Mouse (Mus musculus) lung, adult 10 weeks (tissue): ENCODE data around the gene Tmed2. TPM values are rescaled to one million over a fixed set of nuclear protein-coding genes. Genes with fewer than 3 reads are reported as not detected.

Experiments
- polyA plus RNA-seq: library from polyadenylated mRNA; stranded (reverse); fragments of 350-450 nt; fragmentation: Illumina TruSeq; extraction: RNeasy Lipid Tissue Mini Kit (QIAGEN cat#74804); gene quantifications from one replicate; pipeline ENCODE4 v1.2.3, GENCODE M21; 2014; ENCODE audit warnings: low read depth, low replicate concordance; ENCODE audit not compliant: insufficient read depth

The Tmed2 gene
- 274 TPM for polyA plus RNA-seq

DNA sequence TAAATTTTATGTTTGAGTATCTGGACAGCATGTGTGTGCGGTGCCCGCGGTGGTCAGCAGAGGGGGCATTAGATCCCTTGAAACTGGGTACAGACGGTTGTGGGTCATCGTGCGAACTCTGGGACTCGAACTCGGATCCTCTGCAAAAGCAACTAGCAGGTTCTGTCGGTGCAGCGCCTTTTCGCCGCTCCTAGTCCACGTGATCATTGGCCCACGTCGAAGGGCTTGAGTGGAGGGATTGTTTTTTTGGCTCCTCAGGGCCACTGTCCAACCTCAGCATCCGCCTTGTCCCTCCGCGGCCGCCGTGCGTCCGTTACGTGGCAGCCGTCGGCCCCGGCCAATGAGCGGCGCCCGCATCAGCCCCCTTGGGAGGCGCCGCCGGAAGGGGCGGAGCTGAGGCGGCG, at the start of gene Tmed2:
Gene Tmed2 (plus strand): TSS at position 313 of the 404 bp plus-strand sequence.

DNA sequence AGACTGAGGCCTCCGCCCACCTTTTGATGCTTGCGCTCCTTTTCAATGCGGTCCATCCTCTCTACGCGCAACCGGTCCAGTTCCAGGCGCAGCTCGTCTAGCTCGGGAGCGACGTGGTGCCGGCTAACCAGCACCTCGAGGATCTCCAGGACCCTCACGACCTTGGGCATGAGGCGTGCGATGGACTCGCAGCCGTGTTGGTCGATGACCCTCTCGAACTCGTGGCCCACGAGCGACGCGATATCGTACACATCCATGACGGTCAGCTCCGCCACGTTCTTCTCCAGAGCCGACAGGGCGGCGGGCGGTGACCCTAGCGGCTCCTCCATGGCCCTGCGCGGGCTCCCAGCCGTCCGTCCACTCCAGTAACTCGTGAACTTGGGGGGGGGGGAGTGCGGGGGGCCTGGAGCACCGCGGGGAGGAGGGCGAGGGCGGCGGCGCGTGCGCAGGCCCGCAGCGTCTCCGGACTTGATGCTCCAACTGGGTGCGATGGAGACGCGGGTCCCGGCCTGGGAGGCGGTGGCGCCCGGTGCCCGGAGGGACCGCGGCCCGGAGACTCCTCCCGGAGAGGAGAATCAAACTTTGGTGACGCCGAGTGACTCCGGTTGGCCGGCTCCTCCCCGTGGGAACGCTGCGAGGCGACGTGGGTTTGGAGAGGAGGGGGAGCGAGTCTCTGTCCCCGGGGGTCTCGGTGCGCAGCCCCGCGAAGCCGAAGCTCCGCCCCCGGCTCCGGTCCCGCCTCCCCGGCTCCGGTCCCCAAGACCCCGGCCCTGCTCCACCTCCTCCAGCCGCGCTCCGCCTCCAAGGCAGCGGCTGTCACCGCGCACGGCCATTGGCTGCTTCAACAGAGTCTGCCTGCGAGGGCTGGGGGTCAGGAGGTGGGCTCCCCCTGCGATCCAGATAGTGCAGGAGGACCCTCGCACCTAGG, 9.6 kb upstream of the Tmed2 start, which contains the start of gene Rilpl1:
Gene Rilpl1 (minus strand): TSS at position 737 of the 928 bp plus-strand sequence.

DNA sequence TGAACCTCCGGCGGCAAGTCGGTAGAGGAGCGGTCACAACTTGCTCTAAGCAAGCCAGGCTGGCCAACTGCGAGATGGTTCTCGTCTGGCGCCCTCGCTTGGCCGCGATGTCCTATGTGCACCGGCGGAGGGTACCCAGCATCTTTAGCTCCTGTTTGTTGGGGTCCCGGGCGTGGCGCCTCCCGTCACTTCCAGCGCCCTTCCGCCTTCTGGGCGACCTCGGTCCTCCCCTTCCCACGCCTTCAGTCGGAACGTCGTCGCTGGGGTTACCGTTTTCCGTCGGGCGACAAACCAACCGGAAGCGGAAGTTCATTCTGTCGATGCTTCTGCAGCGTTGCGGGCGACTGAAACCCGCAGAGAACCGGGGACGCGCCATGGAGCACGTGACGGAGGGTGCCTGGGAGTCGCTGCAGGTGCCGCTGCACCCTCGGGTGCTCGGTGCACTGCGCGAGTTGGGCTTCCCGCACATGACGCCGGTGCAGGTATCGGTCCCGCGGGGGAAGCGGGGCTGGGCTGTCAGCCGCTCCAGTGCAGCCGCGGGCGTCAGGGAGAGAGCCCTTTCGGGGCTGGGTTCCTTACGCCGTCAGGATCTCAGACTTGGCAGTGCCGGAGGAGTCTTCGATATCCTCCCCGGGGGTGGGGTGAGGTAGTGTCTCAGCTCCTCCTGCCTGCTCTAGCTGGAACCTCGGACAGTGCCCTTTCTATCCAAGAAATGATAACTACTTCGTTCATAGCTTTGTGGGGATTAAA, 12.2 kb downstream of the Tmed2 start, which contains the start of gene Ddx55:
Gene Ddx55 (plus strand): TSS at position 307 of the 750 bp plus-strand sequence.

DNA sequence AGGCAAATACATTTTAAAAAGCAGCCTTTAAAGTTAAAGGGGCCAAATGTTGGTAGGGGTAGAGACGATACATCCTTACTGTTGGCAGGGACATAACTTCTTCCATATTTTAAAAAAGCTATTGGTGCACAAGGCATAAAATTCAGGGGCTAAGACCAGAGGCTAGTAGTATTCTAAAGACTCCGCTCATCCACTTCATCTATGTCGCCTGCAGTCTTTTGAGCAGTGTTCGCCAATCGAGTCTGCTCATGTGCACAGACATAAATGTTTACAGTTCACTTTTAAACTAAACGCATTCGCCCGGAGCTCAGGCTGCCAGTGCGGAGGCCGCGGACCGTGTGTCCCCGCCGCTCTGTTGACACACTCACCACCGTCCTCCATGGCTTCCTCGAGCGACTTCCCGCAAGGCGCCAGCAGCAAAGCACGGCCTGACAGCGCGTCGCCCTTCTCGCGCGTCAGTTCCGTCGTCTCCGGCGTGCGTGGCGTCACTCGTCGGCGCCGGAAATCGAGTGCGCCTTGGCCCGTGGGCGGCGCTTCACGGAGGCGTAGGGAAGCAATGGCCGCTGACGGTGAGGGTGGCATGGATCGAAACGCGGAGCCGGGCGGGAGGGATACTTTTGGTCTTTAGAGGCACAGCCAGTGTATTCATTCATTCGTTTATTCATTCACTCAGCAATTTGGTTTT, 38.3 kb downstream of the Tmed2 start, which contains the start of the genes Eif2b1 and Gtf2h3:
Gene Eif2b1 (minus strand): TSS at position 499 of the 685 bp plus-strand sequence.
Gene Gtf2h3 (plus strand): TSS at position 508 of the 685 bp plus-strand sequence.

Other genes starting within 250 kb of the Tmed2 start
- gene Mphosph9, start 212.7 kb upstream of the Tmed2 start, polyA plus RNA-seq = 1.3 TPM
- 7.3 TPM for gene 2810006K23Rik, start 212.6 kb upstream of the Tmed2 start, polyA plus RNA-seq
- gene Cdk2ap1, start 177.6 kb upstream of the Tmed2 start, polyA plus RNA-seq = 79.2 TPM
- gene Sbno1, start 114.7 kb upstream of the Tmed2 start, polyA plus RNA-seq = 8.9 TPM
- 25.3 TPM for gene Kmt5a, start 100.8 kb upstream of the Tmed2 start, polyA plus RNA-seq
- 23.6 TPM for gene Rilpl2, start 62.3 kb upstream of the Tmed2 start, polyA plus RNA-seq
- 8.3 TPM for gene Snrnp35, start 57.6 kb upstream of the Tmed2 start, polyA plus RNA-seq
- 21.6 TPM for gene Rilpl1, start 9.3 kb upstream of the Tmed2 start, polyA plus RNA-seq
- 7.3 TPM for gene Ddx55, start 12.2 kb downstream of the Tmed2 start, polyA plus RNA-seq
- gene Eif2b1, start 38.4 kb downstream of the Tmed2 start, polyA plus RNA-seq = 16.1 TPM
- gene Gtf2h3, start 38.4 kb downstream of the Tmed2 start, polyA plus RNA-seq = 12.4 TPM
- gene Atp6v0a2, start 87.9 kb downstream of the Tmed2 start, polyA plus RNA-seq = 14.5 TPM
- 1.9 TPM for gene Dnah10, start 184.4 kb downstream of the Tmed2 start, polyA plus RNA-seq